Mouse (Mus musculus): ENCODE data around the gene Serpine2.
A peak's percentile ranks its signal among the peaks of the same experiment; 100 is the strongest.

Serpine2 gene

DNA sequence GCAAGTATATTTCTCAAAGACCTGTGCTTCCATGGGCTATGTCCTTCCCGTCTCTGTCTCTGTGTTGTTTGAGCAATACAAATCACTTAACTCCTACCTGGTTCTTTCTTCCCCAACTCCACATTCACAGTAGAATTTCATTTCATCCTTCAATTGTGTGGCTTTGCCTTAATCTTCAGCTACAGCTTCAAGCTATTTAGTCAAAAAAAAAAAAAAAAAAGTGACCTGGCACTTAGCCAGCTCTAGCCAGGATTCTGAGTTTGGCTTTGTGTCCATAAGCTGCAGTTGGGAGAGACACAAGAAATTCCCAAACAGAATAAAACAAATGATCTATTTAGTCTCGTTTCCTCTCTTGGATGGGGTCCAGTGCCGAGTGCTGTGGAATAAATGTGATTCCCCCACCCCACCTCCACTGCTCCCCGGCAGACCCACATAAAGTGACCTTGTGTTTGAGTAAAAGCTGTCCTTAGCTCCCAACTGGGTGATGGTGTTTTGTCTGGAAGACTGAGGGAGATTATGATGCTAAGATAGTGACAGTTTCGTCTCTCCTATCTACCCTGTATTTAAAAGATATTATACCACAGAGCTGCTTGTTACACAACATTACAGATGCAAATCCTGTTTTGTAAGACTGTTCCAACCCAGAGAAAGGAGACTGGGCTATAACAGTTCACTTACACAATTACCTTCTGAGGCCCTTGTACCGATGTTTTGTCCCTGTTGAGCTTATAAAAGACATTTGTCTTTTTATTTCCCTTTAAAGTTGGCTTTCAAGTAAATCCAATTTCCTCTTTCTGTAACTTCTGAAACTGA lies at the start of gene Serpine2:
Gene Serpine2, minus strand, starts transcription at position 51 of the 813 bp plus-strand sequence.
- DNase-seq (ENCODE audit: low spot score in 2 of 2), result no peak

GRCm38 (mm10) chr1:79907811-79908210 lies 46.8 kb upstream of the Serpine2 start:
- no peak for DNase-seq (ENCODE audit: low spot score in 2 of 2)

DNA sequence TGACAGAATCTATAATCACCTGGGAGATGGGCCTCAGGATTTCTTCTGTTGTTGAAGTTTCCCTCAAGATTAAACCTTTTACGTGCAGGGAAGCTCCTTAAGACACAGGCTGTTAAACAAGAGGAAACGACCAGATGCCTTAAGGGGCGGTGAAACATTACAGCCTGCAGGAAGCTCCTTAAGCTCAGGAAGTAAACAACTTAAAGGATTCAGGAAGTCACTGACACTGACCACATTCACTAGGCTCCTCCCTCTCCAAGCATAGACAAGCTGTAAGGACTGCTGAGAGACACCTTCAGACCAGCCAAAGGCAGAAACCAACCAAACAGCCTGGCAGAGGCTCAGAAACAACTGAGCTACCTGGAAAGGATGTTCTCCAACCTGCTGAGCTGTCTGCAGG lies 44.3 kb upstream of the Serpine2 start:
- no peak for DNase-seq (ENCODE audit: low spot score in 2 of 2)

DNA sequence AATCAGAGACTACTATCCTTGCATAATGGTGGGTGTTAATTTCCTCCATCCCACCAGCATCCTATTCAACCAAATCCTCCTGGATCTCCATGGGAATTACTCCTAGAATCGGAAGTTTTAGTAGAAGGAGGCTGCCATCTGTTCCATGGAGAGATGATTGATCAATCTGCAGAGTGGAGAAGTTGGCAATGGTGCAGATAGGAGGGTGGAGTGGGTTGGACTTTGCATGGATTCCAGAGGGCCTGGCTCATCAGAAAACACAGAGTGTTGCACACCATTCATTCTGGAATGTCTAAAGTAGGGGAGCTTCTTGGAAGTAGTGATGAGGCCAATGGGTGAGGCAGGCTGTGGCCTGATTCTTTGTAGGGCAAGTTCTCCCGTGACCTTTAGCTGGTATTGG lies 41.9 kb upstream of the Serpine2 start:
- DNase-seq (ENCODE audit: low spot score in 2 of 2), result peak in 1 of 2 experiments; percentile 10

GRCm38 (mm10) chr1:79882648-79883047 lies 21.7 kb upstream of the Serpine2 start:
- DNase-seq (ENCODE audit: low spot score in 2 of 2), result no peak

DNA sequence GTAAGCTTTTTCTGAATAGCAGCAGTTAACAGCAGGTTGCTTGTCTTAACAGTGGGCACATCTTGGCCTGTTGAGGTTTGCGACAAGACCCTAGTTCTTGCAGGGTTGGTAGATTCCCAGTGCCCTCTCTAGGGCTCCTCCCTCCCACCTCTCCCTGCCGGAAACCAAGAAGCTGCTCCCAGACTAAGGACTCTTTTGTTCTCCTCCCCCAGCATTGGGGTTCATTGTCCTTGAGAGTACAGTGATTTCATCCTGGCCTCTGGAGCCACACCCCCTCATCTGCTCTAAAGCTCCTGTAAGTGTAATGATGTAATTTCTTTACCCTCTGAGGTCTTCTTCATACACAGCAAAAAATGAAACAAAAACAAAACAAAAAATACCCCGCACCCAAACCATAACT lies 13.8 kb upstream of the Serpine2 start:
- no peak for DNase-seq (ENCODE audit: low spot score in 2 of 2)

GRCm38 (mm10) chr1:79860411-79861039 lies 455 bp downstream of the Serpine2 start:
- DNase-seq (ENCODE audit: low spot score in 2 of 2), result no peak

GRCm38 (mm10) chr1:79859975-79860374 lies 1.0 kb downstream of the Serpine2 start:
- DNase-seq (ENCODE audit: low spot score in 2 of 2), result no peak

DNA sequence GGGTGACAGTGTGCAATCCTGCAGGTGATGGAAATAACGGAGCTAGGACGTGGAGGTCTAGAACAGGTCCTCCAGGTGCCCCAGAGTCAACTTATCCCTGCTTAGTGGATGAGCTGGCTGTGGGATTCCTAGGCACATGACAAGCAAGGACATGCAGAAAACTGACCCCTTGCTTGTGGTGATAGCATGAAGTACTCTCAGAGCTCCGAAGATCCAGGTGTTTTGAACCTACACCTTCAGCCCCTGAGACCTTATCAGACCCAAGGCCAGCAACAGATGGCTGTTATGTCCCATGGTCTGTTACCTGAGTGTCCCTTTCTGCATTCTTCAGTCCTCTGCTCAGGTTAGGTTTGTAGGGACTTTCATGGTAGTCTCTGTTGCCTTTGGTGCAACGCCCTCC lies 2.0 kb downstream of the Serpine2 start:
- DNase-seq (ENCODE audit: low spot score in 2 of 2), result no peak

DNA sequence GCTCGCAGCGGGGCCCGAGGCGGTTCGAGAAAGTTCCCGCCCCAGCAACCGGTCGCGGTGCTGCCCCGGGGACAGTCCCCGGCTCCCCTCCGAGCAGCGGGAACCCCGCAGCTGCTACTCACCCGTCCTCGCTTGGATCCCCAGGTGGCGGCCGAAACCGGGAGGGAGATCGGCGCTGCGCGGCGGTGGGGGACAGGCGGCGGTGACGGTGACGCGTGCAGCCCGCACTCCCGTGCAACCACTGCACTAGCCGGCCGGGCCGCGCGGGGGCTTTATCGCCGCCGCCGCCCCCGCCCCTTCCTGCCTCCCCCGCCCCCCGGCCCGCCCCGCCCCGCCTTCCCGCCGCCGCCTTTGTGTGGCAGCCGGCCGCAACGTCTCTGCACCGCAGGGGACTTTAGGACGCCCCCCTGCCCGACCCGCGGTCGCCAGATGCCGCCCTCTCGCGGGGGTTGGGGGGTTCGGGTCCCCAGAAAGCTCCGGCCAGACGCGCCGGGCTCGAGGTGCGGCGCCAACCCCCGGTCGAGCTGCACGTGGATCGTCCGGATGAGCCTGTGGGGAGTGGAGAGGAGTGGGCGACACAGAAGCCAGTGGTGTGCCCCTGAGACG lies 2.5 kb downstream of the Serpine2 start:
- no peak for DNase-seq (ENCODE audit: low spot score in 2 of 2)

DNA sequence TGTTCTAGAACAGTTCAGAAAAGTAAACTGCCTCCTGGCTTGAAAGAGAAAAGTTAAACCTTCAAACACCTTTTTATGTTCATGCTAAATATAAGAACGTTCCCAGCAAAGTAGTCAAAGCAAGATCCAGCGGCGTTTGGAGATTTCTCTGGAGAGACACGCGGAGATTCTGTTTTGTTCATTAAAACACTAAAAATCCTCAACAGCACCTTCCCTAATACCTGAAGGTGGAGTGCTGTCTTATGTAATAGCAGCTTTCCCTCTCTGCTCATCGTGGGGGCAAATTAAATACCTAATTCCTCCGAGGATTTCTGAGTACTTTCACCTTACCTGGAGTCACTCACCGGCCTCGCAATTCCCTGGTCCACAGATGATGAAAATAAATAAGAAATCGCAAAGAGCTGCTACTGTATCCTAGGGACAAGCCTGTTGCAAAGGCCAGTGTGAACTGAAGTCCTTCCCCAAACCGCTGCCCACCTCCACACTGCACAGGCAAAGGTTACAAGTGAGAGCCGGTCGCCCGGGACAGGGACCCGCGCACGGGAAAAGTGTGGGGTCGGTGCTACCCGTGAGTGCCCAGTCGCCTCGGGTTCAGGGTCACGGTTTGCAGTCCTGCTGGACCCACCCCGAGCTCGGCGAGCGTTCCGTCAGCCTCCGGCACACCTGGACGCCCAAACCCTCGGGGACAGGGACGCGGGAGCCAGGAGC lies 3.1 kb downstream of the Serpine2 start:
- peak in 1 of 2 experiments; percentile 8 for DNase-seq (ENCODE audit: low spot score in 2 of 2)

DNA sequence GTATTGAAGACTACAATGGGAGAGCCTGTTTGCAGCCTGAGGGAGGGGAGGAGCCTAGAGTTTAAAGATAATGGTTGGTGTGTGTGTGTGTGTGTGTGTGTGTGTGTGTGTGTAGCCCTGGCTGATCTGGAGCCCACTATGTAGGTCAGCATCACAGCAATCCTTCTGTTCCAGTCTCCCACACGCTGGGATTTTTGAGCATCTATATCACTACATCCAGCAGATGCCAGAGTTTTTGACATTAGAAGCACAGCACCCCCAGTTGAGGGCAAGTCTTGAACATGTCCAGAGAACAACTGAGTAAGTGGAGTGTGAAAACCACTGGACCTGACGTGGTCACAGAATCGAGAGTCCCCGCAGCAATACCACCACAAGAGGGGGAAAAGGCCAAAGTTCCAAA lies 4.2 kb downstream of the Serpine2 start:
- no peak for DNase-seq (ENCODE audit: low spot score in 2 of 2)

GRCm38 (mm10) chr1:79853527-79853926 lies 7.5 kb downstream of the Serpine2 start:
- DNase-seq (ENCODE audit: low spot score in 2 of 2), result no peak

GRCm38 (mm10) chr1:79850341-79850740 lies 10.6 kb downstream of the Serpine2 start:
- no peak for DNase-seq (ENCODE audit: low spot score in 2 of 2)

DNA sequence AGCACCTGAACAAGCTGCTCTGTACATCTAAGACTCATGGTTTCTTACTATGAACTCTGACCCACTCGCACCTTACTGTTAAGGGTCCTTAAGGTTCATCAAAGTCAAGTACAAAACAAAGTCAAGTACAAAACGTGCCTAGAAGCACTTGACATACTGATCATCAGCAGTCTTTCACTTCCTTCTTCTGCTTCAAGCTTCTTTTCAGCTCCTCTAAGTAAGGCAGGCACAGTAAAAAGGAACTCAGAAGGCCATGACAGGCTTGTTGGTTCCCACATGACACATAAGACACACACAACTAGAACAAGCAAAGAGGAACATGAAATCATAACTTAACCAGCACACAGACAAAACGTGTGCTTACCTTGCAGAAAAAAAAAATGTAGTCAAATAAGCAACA lies 12.3 kb downstream of the Serpine2 start:
- DNase-seq (ENCODE audit: low spot score in 2 of 2), result no peak

GRCm38 (mm10) chr1:79846891-79847290 lies 14.1 kb downstream of the Serpine2 start:
- DNase-seq (ENCODE audit: low spot score in 2 of 2), result no peak

DNA sequence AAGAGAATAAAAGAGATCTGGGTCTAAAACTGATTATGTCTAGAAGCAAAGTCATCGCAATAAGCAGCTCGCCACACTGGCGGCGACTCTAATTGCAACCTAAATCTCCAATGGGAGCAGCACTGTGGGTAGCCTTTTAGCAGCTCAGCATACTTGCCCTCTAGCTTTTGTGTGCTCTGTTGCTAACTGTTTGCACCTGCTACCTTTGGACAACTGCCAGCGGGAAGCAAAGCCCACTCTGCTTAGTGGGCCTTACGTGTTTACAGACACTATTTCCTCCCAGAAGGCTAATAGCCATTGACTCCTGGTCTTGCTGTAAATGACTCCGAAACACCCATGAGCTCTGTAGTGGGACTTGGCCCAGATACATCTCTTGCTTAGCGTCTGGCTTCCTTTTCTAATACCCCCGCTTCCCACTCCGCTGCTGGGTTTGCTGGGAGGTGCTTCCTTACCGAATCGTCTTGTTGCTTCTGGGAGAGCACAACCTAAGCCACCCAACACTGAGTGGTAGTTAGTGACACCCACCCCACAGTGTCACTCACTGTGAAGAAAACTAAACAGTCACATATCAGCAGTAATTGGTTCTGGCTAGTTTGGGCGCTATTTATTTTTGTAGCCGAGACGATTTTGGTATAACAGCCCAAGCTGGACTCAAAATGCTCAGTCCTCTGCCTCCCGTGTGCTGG lies 28.1 kb downstream of the Serpine2 start:
- no peak for DNase-seq (ENCODE audit: low spot score in 2 of 2)

- no peak for DNase-seq (ENCODE audit: low spot score in 2 of 2)
Observed at GRCm38 (mm10) chr1:79823951-79824633, 36.9 kb downstream of the Serpine2 start.

- peak in 1 of 2 experiments; percentile 21 for DNase-seq (ENCODE audit: low spot score in 2 of 2)
Observed at GRCm38 (mm10) chr1:79822806-79823525, 38.0 kb downstream of the Serpine2 start.

- no peak for DNase-seq (ENCODE audit: low spot score in 2 of 2)
Observed at GRCm38 (mm10) chr1:79819296-79819879, 41.6 kb downstream of the Serpine2 start.
